9 mouse cellular contexts compared by ENCODE assay signal in the genomic region with DNA sequence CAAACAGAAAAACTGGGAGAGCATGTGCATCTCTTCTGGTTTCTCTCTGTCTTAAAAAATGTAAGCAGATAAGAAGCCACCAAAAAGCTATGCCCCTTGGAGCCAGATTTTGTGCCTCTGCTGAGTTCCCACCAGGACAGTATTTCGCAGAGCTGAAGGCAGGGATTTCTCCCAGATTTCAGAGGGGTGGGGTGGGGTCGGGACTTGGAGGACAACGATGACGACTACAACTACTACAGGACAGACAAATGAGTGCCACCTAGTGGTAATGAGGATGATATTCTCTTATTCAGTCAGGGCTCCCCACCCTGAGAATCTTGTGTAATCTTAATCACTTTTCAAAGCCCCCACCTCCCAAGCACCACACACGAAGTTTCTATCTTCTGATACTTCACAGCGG. TPM values are rescaled to one million over a fixed set of nuclear protein-coding genes. Genes with fewer than 3 reads are reported as not detected.
DNase-seq lines count a peak whose midpoint lies in the region; ATAC-seq and TF ChIP-seq lines count a peak whose summit lies in the region.
"Had no signal": no experiment of that assay in that cellular context is flagged by ENCODE, and none has a peak within 500 bp of the region (broad histone marks: within the 10 kb centered on the region; RNA-seq: fewer than 3 reads in every experiment).

No protein-coding gene starts in this region.

- TF ChIP-seq RAD21 in MEL (IDR thresholded peaks at IDR 0.05; ENCODE audit: low read depth, low read length) = peak; percentile 67

- no peak overlapping the region for H3K9ac ChIP-seq in MEL (ENCODE audit: control insufficient read depth, low read depth, low read length, poor library complexity, severe bottlenecking)
- no peak overlapping the region for H3K9ac ChIP-seq in liver, embryonic 11.5 days (ENCODE audit: low read depth, low read length)

- H3K36me3 ChIP-seq in MEL (ENCODE audit: control insufficient read depth in 1 of 2, insufficient read depth in 2 of 2, low read length in 2 of 2) = no peaks in the 10 kb centered on the region
- no peaks in the 10 kb centered on the region for H3K36me3 ChIP-seq in liver, embryonic 11.5 days (ENCODE audit: control insufficient read depth, insufficient read depth, low read length)
- no peaks in the 10 kb centered on the region; the same call in 1 of the 2 replicates for H3K36me3 ChIP-seq in splenic B cell, adult 2 months (ENCODE audit: control insufficient read depth, insufficient read depth, low read length, poor library complexity, severe bottlenecking)

- H3K27me3 ChIP-seq in MEL (ENCODE audit: control insufficient read depth in 1 of 2, insufficient read depth in 2 of 2, low read length in 2 of 2) = 0 out of 4 replicates have a peak, but pooled peaks cover 0 to 1% of the 10 kb centered on the region in 2 experiments
- H3K27me3 ChIP-seq in liver, embryonic 11.5 days (replicated peaks; ENCODE audit: control insufficient read depth, insufficient read depth, low read length) = no peaks in the 10 kb centered on the region
- H3K27me3 ChIP-seq in splenic B cell, adult 2 months (ENCODE audit: control insufficient read depth, insufficient read depth, low read length, poor library complexity, severe bottlenecking) = no peaks in the 10 kb centered on the region

- no peak for TF ChIP-seq EP300 in MEL (IDR thresholded peaks at IDR 0.05; ENCODE audit: low read depth in 1 of 2, low read length in 2 of 2)

- H3K4me3 ChIP-seq in MEL (ENCODE audit: control insufficient read depth in 1 of 2, insufficient read depth in 1 of 2, low read depth in 2 of 2, low read length in 2 of 2) = no peak overlapping the region
- H3K4me3 ChIP-seq in liver, embryonic 11.5 days (ENCODE audit: low read depth, low read length) = no peak overlapping the region

- no peaks in the 10 kb centered on the region for H3K4me1 ChIP-seq in MEL (ENCODE audit: control insufficient read depth in 1 of 2, insufficient read depth in 2 of 2, low read length in 2 of 2)
- no peaks in the 10 kb centered on the region for H3K4me1 ChIP-seq in liver, embryonic 11.5 days (replicated peaks; ENCODE audit: control insufficient read depth, insufficient read depth, low read length)

- H3K4me2 ChIP-seq in liver, embryonic 11.5 days = no peak overlapping the region

- no peak overlapping the region for H3K27ac ChIP-seq in MEL (ENCODE audit: control insufficient read depth, low read depth, low read length)
- no peak overlapping the region for H3K27ac ChIP-seq in liver, embryonic 11.5 days (ENCODE audit: low read depth, low read length)

- peak; percentile 28 for DNase-seq in kidney, adult 9 months
- DNase-seq in kidney, postnatal 10 days = no peak
- DNase-seq in MEL (ENCODE audit: low read depth, low spot score) = peak; percentile 59
- no peak for DNase-seq in liver, embryonic 11.5 days (ENCODE audit: low spot score)
- DNase-seq in splenic B cell, adult 2 months (ENCODE audit: low read depth, low spot score) = peak; percentile 59
- no peak for DNase-seq in adrenal gland, adult 18-20 months (ENCODE audit: low spot score in 2 of 2)
- no peak for DNase-seq in frontal cortex, postnatal 25 days (ENCODE audit: low spot score in 2 of 2)

- WGBS in liver, embryonic 11.5 days = 19% methylated on average over 6 of the region's 6 CpGs

- TF ChIP-seq POLR2A in MEL (IDR thresholded peaks at IDR 0.05; ENCODE audit: control insufficient read depth in 1 of 2, insufficient read depth in 1 of 2, low read depth in 1 of 2, low read length in 2 of 2, poor library complexity in 1 of 2) = no peak

- TF ChIP-seq CTCF in MEL (IDR thresholded peaks at IDR 0.05 in 2 of 3, conservative IDR thresholded peaks at IDR 0.05 in 1 of 3; ENCODE audit: control insufficient read depth in 1 of 3, insufficient read depth in 1 of 3, low read depth in 2 of 3, low read length in 3 of 3, poor library complexity in 1 of 3, severe bottlenecking in 1 of 3) = peak; percentile 23 to 73 (median 60); a peak in 4 of 6 replicates

- H3K79me2 ChIP-seq in MEL (ENCODE audit: control insufficient read depth, insufficient read depth, low read length, poor library complexity) = no peaks in the 10 kb centered on the region

- peak; percentile 56; the same call in 1 of the 2 replicates for ATAC-seq in erythroblast, adult 5-6 weeks (replicated peaks; ENCODE audit: low FRiP score, poor library complexity, severe bottlenecking)
- ATAC-seq in liver, embryonic 11.5 days (replicated peaks; ENCODE audit: low FRiP score) = 0 out of 2 replicates have a peak, but pooled peaks have one; percentile 23

- H3K9me3 ChIP-seq in MEL (replicated peaks; ENCODE audit: insufficient read depth, low read length) = no peaks in the 10 kb centered on the region
- H3K9me3 ChIP-seq in liver, embryonic 11.5 days (ENCODE audit: control insufficient read depth, low read length) = no peaks in the 10 kb centered on the region

TF ChIP-seq in MEL, 35 proteins besides CTCF, POLR2A, EP300 and RAD21:
- TF ChIP-seq SMC3 (IDR thresholded peaks at IDR 0.05; ENCODE audit: low read depth, low read length) (peak; percentile 86), ZC3H11A (IDR thresholded peaks at IDR 0.05; ENCODE audit: low read depth, low read length) (peak; percentile 64), CHD1 (IDR thresholded peaks at IDR 0.05; ENCODE audit: low read depth, low read length) (no peak)

RNA-seq across cellular contexts. Expression of gene Serpinb1b, which starts 1.0 kb away (rescaled TPM):
- not detected in 2 replicates for total RNA-seq in MEL (2012; rRNA removed)
- not detected for polyA plus RNA-seq in MEL (2012; ENCODE audit: insufficient read depth in 1 of 2, insufficient read length in 2 of 2, low read depth in 1 of 2, low replicate concordance in 2 of 2, missing spikeins in 1 of 2)
- not detected in 2 replicates for total RNA-seq in erythroblast, adult 5-6 weeks (2015; ENCODE audit: low replicate concordance)
- total RNA-seq in erythroblast, adult 5-6 weeks (2017; ENCODE audit: low replicate concordance) = not detected in 2 replicates
- polyA plus RNA-seq in liver, embryonic 11.5 days (2014; fragmentation: Nextera tagmentation; extraction: Ambion mirVana) = not detected in 2 replicates
- total RNA-seq in adrenal gland, adult 18-20 months (2021) = under 1 TPM in 1 of 2 experiments, not detected in 1; 0.30 TPM
- polyA plus RNA-seq: liver, embryonic 16.5 days had no signal

RNA-seq across cellular contexts. Expression of gene Serpinb9b, which starts 52.2 kb away (rescaled TPM):
- total RNA-seq in MEL (2012; rRNA removed) = 1.5 and 2.3 TPM in 2 replicates
- polyA plus RNA-seq in MEL (2012; ENCODE audit: insufficient read depth in 1 of 2, insufficient read length in 2 of 2, low read depth in 1 of 2, low replicate concordance in 2 of 2, missing spikeins in 1 of 2) = 1 to 10 TPM in 1 of 2 experiments, not detected in 1; 3.9 TPM
- 0.63 TPM in 1 of 2 replicates, not detected in the other for total RNA-seq in erythroblast, adult 5-6 weeks (2015; ENCODE audit: low replicate concordance)
- total RNA-seq in erythroblast, adult 5-6 weeks (2017; ENCODE audit: low replicate concordance) = not detected in 2 replicates
- polyA plus RNA-seq in liver, embryonic 11.5 days (2014; fragmentation: Nextera tagmentation; extraction: Ambion mirVana) = not detected in 2 replicates
- under 1 TPM in 1 of 2 experiments, not detected in 1; 0.10 TPM for total RNA-seq in adrenal gland, adult 18-20 months (2021)

Comparison
In these comparisons a context has a peak if more than half of its experiments do, and no peak if none do; other contexts are left out.
1. DNase-seq: peak in kidney, adult 9 months (single experiment), MEL (single experiment) and splenic B cell, adult 2 months (single experiment); none in kidney, postnatal 10 days (single experiment), liver, embryonic 11.5 days (single experiment), adrenal gland, adult 18-20 months (0 of 2) and frontal cortex, postnatal 25 days (0 of 2).